In the genomic region with DNA sequence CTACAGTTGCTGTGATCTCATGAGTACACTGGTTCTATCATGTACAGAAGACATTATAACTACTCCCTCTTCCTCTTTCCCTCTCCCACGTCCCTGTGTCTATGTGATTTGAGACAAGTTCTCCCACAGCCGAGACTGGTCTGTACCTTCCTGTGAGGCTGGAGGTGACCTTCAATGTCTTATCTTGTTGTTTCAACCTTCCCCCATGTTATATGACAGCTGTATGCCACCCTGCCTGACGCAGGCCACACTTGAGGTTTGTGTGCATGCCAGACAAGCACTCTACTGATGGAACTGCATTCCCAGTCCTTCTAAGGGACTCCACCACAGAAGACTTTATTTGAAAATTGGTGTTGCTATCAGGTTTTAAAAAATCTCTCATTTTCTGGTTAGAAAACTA, we compare ENCODE assay signal across 27 mouse cellular contexts. TPM values are rescaled to one million over a fixed set of nuclear protein-coding genes. Genes with fewer than 3 reads are reported as not detected.
A peak's percentile ranks its signal among the peaks of the same experiment; 100 is the strongest.
DNase-seq lines count a peak whose midpoint lies in the region; ATAC-seq lines count a peak whose summit lies in the region.
"Had no signal": no experiment of that assay in that cellular context is flagged by ENCODE, and none has a peak within 500 bp of the region (broad histone marks: within the 10 kb centered on the region; RNA-seq: fewer than 3 reads in every experiment).

No protein-coding gene starts in this region.

- intact Hi-C loops in heart, postnatal 25 days (cut with DNase I) = no loop called here

- H3K4me2 ChIP-seq in heart, embryonic 12.5 days = no peak overlapping the region
- no peak overlapping the region for H3K4me2 ChIP-seq in liver, embryonic 16.5 days (ENCODE audit: low read depth, low read length)
- H3K4me2 ChIP-seq in liver, embryonic 12.5 days = no peak overlapping the region
- H3K4me2 ChIP-seq: heart, embryonic 11.5 days; heart, embryonic 15.5 days; hindbrain, embryonic 14.5 days had no signal

- peaks cover 4% of the 10 kb centered on the region; the same call in 1 of the 2 replicates for H3K4me1 ChIP-seq in heart, embryonic 12.5 days (replicated peaks)
- no peaks in the 10 kb centered on the region for H3K4me1 ChIP-seq in liver, embryonic 16.5 days (ENCODE audit: control insufficient read depth, low read depth, low read length)
- H3K4me1 ChIP-seq in liver, embryonic 12.5 days = no peaks in the 10 kb centered on the region

- ATAC-seq in heart, embryonic 12.5 days (ENCODE audit: insufficient number of reproducible peaks, low FRiP score) = 0 out of 2 replicates have a peak, but pooled peaks have one; percentile 25
- ATAC-seq in liver, embryonic 16.5 days (ENCODE audit: low read depth) = no peak
- no peak for ATAC-seq in liver, embryonic 12.5 days
- peak; percentile 11; the same call in 1 of the 2 replicates for ATAC-seq in common myeloid progenitor, adult 5-6 weeks (replicated peaks; ENCODE audit: low read depth, poor library complexity, severe bottlenecking)
- ATAC-seq in erythroid progenitor cell, adult 5-6 weeks (replicated peaks; ENCODE audit: low FRiP score, poor library complexity, severe bottlenecking) = no peak
- ATAC-seq: forebrain, embryonic 14.5 days; hindbrain, postnatal 0 days; intestine, embryonic 16.5 days; Patski had no signal

- DNase-seq in heart, postnatal 25 days (ENCODE audit: low spot score) = no peak
- DNase-seq in c-Kit-positive CD71-positive TER-119-positive erythroid progenitor cells, embryonic 14.5 days (ENCODE audit: low spot score) = no peak
- DNase-seq: adrenal gland, postnatal 10 days; adrenal gland, postnatal 36 days; B cell, adult 2 months; cerebellum, adult 11-12 months; cerebellum, adult 8-10 months; cerebellum, postnatal 10 days; cerebellum, postnatal 36 days; forebrain, postnatal 0 days; gastrocnemius, postnatal 10 days; gastrocnemius, postnatal 36 days; heart, postnatal 14 days had no signal

- H3K4me3 ChIP-seq in heart, embryonic 12.5 days = no peak overlapping the region
- H3K4me3 ChIP-seq in liver, embryonic 16.5 days (ENCODE audit: low read depth, low read length) = no peak overlapping the region
- H3K4me3 ChIP-seq in liver, embryonic 12.5 days = no peak overlapping the region
- H3K4me3 ChIP-seq: heart, embryonic 15.5 days had no signal

- no peaks in the 10 kb centered on the region for H3K9me3 ChIP-seq in heart, embryonic 12.5 days (replicated peaks)
- no peaks in the 10 kb centered on the region for H3K9me3 ChIP-seq in liver, embryonic 16.5 days (replicated peaks; ENCODE audit: control insufficient read depth, low read length)
- no peaks in the 10 kb centered on the region for H3K9me3 ChIP-seq in liver, embryonic 12.5 days (replicated peaks)
- H3K9me3 ChIP-seq: heart, embryonic 15.5 days had no signal

- 0 out of 2 replicates have a peak, but pooled peaks cover 3% of the 10 kb centered on the region for H3K27me3 ChIP-seq in heart, embryonic 12.5 days (replicated peaks)
- H3K27me3 ChIP-seq in liver, embryonic 16.5 days (ENCODE audit: control insufficient read depth, insufficient read depth, low read depth, low read length) = no peaks in the 10 kb centered on the region
- H3K27me3 ChIP-seq in liver, embryonic 12.5 days (replicated peaks) = no peaks in the 10 kb centered on the region
- H3K27me3 ChIP-seq: CH12.LX; heart, embryonic 15.5 days; Patski had no signal

- H3K36me3 ChIP-seq in heart, embryonic 12.5 days = no peaks in the 10 kb centered on the region
- no peaks in the 10 kb centered on the region for H3K36me3 ChIP-seq in liver, embryonic 16.5 days (ENCODE audit: control insufficient read depth, insufficient read depth)
- H3K36me3 ChIP-seq in liver, embryonic 12.5 days = no peaks in the 10 kb centered on the region
- H3K36me3 ChIP-seq: G1E; heart, embryonic 15.5 days had no signal

- no peak overlapping the region for H3K9ac ChIP-seq in heart, embryonic 12.5 days
- H3K9ac ChIP-seq in liver, embryonic 16.5 days (ENCODE audit: low read depth, low read length) = no peak overlapping the region
- H3K9ac ChIP-seq in liver, embryonic 12.5 days = no peak overlapping the region
- H3K9ac ChIP-seq: forebrain, postnatal 0 days; heart, embryonic 15.5 days; hindbrain, embryonic 14.5 days had no signal

- no peak overlapping the region for H3K27ac ChIP-seq in heart, embryonic 12.5 days (ENCODE audit: poor library complexity, severe bottlenecking)
- H3K27ac ChIP-seq in liver, embryonic 16.5 days (ENCODE audit: low read length) = peak overlapping the region; percentile 1; the same call in 1 of the 2 replicates
- no peak overlapping the region for H3K27ac ChIP-seq in liver, embryonic 12.5 days
- H3K27ac ChIP-seq: heart, embryonic 15.5 days; hindbrain, embryonic 14.5 days; hindbrain, postnatal 0 days had no signal

- 20% methylated on average over 3 of the region's 3 CpGs for WGBS in heart, embryonic 12.5 days
- 16% methylated on average over 3 of the region's 3 CpGs for WGBS in liver, embryonic 16.5 days (ENCODE audit: insufficient replicate concordance)
- WGBS in liver, embryonic 12.5 days (ENCODE audit: insufficient replicate concordance) = 35% methylated on average over 3 of the region's 3 CpGs

RNA-seq across cellular contexts. Expression of a gene that starts 21.1 kb away (rescaled TPM):
- polyA plus RNA-seq in heart, embryonic 12.5 days (2016; fragmentation: Nextera tagmentation; extraction: Ambion mirVana) = 0.95 and 1.5 TPM in 2 replicates
- 10 to 100 TPM; 10.0 to 11.2 TPM for total RNA-seq in heart, postnatal 25 days (2021)
- 2.5 TPM in 2 replicates for polyA plus RNA-seq in liver, embryonic 16.5 days (2015; fragmentation: Nextera tagmentation; extraction: Ambion mirVana)
- 0.88 and 0.93 TPM in 2 replicates for polyA plus RNA-seq in liver, embryonic 12.5 days (2016; fragmentation: Nextera tagmentation; extraction: Ambion mirVana)
- 77.8 and 110 TPM in 2 replicates for total RNA-seq in common myeloid progenitor, adult 5-6 weeks (2017)
- total RNA-seq in erythroid progenitor cell, adult 5-6 weeks (2015; ENCODE audit: low replicate concordance) = 390 and 435 TPM in 2 replicates
- total RNA-seq in erythroid progenitor cell, adult 5-6 weeks (2017; ENCODE audit: low replicate concordance) = 236 and 385 TPM in 2 replicates
- polyA plus RNA-seq: G1E had no signal

Comparison
In these comparisons a context has a peak if more than half of its experiments do, and no peak if none do; other contexts are left out.
1. ATAC-seq: peak in heart, embryonic 12.5 days (single experiment) and common myeloid progenitor, adult 5-6 weeks (single experiment); none in liver, embryonic 16.5 days (single experiment), liver, embryonic 12.5 days (single experiment) and erythroid progenitor cell, adult 5-6 weeks (single experiment).